Mouse (Mus musculus): ENCODE measurements at regions not wholly inside any gene's neighbourhood (a gene's known extent, or its start where the extent isn't known, plus 50 kb on each side); places are given as distances from the start of the nearest gene placed in this dataset.

DNA sequence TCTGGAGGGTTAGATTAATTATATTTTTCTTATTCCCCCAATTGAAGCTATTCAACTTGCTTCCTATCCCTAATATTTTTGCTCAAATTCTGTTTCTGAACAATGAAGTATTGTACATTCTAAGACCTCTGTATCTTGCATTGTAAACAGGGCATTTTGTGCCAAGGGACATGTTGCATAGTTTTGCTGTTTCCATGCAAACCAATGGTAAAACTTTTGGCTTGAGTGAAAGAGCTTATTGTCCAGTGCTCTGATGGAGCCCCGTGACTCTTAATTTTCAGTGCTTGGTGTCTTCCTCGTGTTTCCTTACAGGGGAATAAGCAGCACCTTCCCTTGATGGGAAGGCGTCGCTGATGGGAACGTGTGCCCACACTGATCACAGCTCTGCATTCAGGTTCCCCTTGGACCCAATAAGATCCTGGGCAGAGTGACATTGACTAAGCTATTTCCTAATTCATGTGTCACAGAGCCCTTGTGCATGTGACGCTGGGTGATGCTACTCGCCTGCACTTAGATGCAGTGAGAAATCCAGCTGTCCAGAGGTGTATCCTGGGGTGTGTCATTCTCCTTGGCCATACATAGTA, 220.8 kb upstream of the Dusp10 start:
- H3K36me3 ChIP-seq (ENCODE audit: control insufficient read depth, insufficient read depth, low read length): no peaks in the 10 kb centered on the region
- ATAC-seq (ENCODE audit: low FRiP score, low TSS enrichment): no peak
- DNase-seq (ENCODE audit: low spot score): no peak
- no peaks in the 10 kb centered on the region; the same call in 1 of the 2 replicates for H3K4me1 ChIP-seq (replicated peaks; ENCODE audit: control insufficient read depth, insufficient read depth)
- no peaks in the 10 kb centered on the region for H3K9me3 ChIP-seq (ENCODE audit: control insufficient read depth, low read length)
- no peak overlapping the region for H3K4me2 ChIP-seq (replicated peaks; ENCODE audit: low read depth)
- H3K9ac ChIP-seq (ENCODE audit: low read length): no peak overlapping the region
- WGBS: 90% methylated on average over 7 of the region's 7 CpGs
- H3K4me3 ChIP-seq (ENCODE audit: low read depth, low read length): no peak overlapping the region
- no peak for TF ChIP-seq EP300 (optimal IDR thresholded peaks at IDR 0.05)
- no peak for TF ChIP-seq CTCF (IDR thresholded peaks at IDR 0.05; ENCODE audit: low read depth)
- H3K27ac ChIP-seq (replicated peaks): no peak overlapping the region
- H3K27me3 ChIP-seq (ENCODE audit: control insufficient read depth, insufficient read depth, low read length): no peaks in the 10 kb centered on the region

DNA sequence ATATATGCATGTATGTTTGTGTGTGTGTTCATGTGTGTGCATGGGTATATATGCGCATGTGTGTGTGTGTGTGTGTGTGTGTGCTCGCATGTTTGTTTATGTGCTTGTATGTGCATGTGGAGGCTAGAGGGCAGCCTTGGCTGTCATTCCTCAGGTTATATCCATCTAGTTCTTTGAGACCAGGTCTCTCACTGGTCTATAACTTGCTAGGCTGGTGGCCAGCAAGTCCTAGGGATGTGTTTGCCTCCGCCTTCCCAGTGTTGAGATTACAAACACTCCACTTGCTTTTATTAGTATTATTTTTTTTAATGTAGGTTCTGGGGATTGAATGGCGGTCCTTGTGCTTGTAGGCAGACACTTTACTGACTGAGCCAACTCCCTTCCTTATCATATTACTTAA, 219.8 kb upstream of the Dusp10 start:
- Histone ChIP-seq H3K27me3 (ENCODE audit: control insufficient read depth, insufficient read depth, low read length) (no peaks in the 10 kb centered on the region), H3K4me3 (ENCODE audit: low read depth, low read length) (no peak overlapping the region), H3K4me2 (replicated peaks; ENCODE audit: low read depth) (no peak overlapping the region), H3K36me3 (ENCODE audit: control insufficient read depth, insufficient read depth, low read length) (no peaks in the 10 kb centered on the region), H3K4me1 (replicated peaks; ENCODE audit: control insufficient read depth, insufficient read depth) (no peaks in the 10 kb centered on the region; the same call in 1 of the 2 replicates), H3K27ac (replicated peaks) (no peak overlapping the region), H3K9me3 (ENCODE audit: control insufficient read depth, low read length) (no peaks in the 10 kb centered on the region), H3K9ac (ENCODE audit: low read length) (no peak overlapping the region)
- TF ChIP-seq CTCF (IDR thresholded peaks at IDR 0.05; ENCODE audit: low read depth) (no peak), EP300 (optimal IDR thresholded peaks at IDR 0.05) (no peak)
- DNase-seq (ENCODE audit: low spot score): no peak
- 77% methylated on average over 4 of the region's 4 CpGs for WGBS
- no peak for ATAC-seq (ENCODE audit: low FRiP score, low TSS enrichment)

DNA sequence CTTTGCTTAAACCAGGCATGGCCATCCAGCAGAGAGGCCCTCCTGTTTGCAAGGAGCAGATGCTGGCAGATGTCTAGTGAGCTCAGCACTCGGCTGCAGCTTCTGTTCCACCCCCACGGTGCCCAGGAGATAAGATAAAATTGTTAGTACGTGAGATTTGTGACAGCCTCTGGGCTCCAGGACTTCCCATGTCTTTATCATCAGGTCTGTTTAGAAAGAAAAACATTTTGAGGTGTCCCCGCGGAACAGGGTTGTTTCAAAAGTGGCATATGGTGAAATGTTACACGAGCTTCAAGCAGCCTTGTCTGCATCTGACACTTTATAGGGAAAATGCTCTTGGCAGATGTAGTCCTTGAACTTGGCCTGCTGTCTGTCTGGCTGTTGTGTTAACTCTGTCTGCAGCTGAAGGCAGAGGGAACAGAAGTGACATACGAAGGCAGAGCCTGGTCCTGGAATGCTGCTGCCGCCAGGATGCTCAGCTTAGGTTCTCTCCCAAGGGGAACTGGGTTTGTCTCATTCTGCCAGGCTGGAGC, 219.1 kb upstream of the Dusp10 start:
- ATAC-seq (ENCODE audit: low FRiP score, low TSS enrichment) (no peak), DNase-seq (ENCODE audit: low spot score) (no peak)
- 18% methylated on average over 8 of the region's 8 CpGs for WGBS
- Histone ChIP-seq H3K27me3 (ENCODE audit: control insufficient read depth, insufficient read depth, low read length) (no peaks in the 10 kb centered on the region), H3K27ac (replicated peaks) (no peak overlapping the region), H3K9ac (ENCODE audit: low read length) (no peak overlapping the region), H3K4me2 (replicated peaks; ENCODE audit: low read depth) (no peak overlapping the region), H3K9me3 (ENCODE audit: control insufficient read depth, low read length) (no peaks in the 10 kb centered on the region), H3K36me3 (ENCODE audit: control insufficient read depth, insufficient read depth, low read length) (no peaks in the 10 kb centered on the region), H3K4me3 (ENCODE audit: low read depth, low read length) (no peak overlapping the region), H3K4me1 (replicated peaks; ENCODE audit: control insufficient read depth, insufficient read depth) (no peaks in the 10 kb centered on the region; the same call in 1 of the 2 replicates)
- TF ChIP-seq CTCF (IDR thresholded peaks at IDR 0.05; ENCODE audit: low read depth) (no peak), EP300 (optimal IDR thresholded peaks at IDR 0.05) (no peak)

DNA sequence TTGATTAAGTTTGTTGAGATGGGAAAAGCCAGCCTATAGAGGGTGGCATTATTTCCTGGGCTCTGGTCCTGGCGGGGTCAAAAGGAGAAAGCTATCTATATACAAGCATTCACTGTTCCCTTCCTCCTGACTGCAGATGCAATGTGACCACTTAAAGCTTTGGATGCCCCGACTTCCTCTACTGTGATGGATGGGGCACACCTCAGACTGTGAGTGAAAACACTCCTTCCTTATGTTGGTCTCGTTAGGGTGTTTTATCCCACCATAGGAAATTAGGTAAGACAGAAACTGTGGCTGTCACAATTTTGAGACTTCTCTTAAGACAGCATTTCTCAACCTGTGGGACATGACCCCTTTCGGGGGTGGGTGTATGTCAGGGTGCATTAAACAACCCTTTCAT, 210.8 kb upstream of the Dusp10 start:
- Histone ChIP-seq H3K27ac (replicated peaks) (no peak overlapping the region), H3K4me1 (replicated peaks; ENCODE audit: control insufficient read depth, insufficient read depth) (no peaks in the 10 kb centered on the region), H3K9me3 (ENCODE audit: control insufficient read depth, low read length) (no peaks in the 10 kb centered on the region), H3K4me2 (replicated peaks; ENCODE audit: low read depth) (no peak overlapping the region), H3K4me3 (ENCODE audit: low read depth, low read length) (no peak overlapping the region), H3K9ac (ENCODE audit: low read length) (no peak overlapping the region), H3K36me3 (ENCODE audit: control insufficient read depth, insufficient read depth, low read length) (no peaks in the 10 kb centered on the region), H3K27me3 (ENCODE audit: control insufficient read depth, insufficient read depth, low read length) (no peaks in the 10 kb centered on the region)
- DNase-seq (ENCODE audit: low spot score) (no peak), ATAC-seq (ENCODE audit: low FRiP score, low TSS enrichment) (no peak)
- WGBS: 66% methylated on average over 4 of the region's 4 CpGs
- TF ChIP-seq CTCF (IDR thresholded peaks at IDR 0.05; ENCODE audit: low read depth): no peak
- TF ChIP-seq EP300 (optimal IDR thresholded peaks at IDR 0.05): no peak

DNA sequence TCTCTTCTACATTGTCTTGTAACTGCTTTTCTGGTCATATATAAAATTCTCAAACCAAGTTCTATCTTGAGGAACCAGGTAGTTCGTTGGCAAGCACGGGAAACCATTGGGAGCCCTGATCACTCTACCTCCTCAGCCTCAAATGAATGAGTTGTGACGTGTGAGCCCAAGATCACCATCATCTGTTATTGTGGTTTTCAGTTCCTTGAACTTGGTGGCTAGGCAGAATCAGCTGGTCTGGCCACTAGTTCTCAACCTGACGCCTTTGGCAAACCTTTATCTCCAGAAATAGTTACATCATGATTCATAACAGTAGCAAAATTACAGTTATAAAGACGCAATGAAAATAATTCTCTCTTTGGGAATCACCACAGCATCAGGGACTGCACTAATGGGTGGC, 209.7 kb upstream of the Dusp10 start:
- WGBS: 82% methylated on average over 5 of the region's 5 CpGs
- DNase-seq (ENCODE audit: low spot score): no peak
- no peak for TF ChIP-seq EP300 (optimal IDR thresholded peaks at IDR 0.05)
- TF ChIP-seq CTCF (IDR thresholded peaks at IDR 0.05; ENCODE audit: low read depth): no peak

DNA sequence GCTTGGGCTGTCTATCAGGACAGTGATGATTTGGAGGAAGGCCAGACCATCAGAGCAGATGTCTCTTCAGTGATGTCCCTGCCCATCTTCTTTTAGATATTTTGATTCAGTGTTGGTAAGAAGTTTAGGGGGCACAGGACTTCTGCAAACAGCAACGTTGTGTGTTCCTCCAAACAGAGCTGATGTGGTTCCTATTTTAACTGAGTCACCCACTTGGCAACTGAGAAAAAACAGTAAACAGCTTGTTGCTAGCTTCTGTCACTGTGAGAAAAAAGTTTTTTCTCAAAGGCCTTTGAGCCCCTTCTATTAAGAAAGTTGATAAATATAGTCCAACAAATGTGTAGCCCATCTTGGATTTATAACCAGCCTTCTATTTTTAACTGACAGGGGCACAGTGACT, 209.3 kb upstream of the Dusp10 start:
- H3K9me3 ChIP-seq (ENCODE audit: control insufficient read depth, low read length): no peaks in the 10 kb centered on the region
- H3K36me3 ChIP-seq (ENCODE audit: control insufficient read depth, insufficient read depth, low read length): no peaks in the 10 kb centered on the region
- DNase-seq (ENCODE audit: low spot score) (no peak), ATAC-seq (ENCODE audit: low FRiP score, low TSS enrichment) (no peak)
- no peaks in the 10 kb centered on the region for H3K4me1 ChIP-seq (replicated peaks; ENCODE audit: control insufficient read depth, insufficient read depth)
- no peak overlapping the region for H3K4me3 ChIP-seq (ENCODE audit: low read depth, low read length)
- H3K9ac ChIP-seq (ENCODE audit: low read length): no peak overlapping the region
- TF ChIP-seq EP300 (optimal IDR thresholded peaks at IDR 0.05) (no peak), CTCF (IDR thresholded peaks at IDR 0.05; ENCODE audit: low read depth) (no peak)
- no peak overlapping the region for H3K27ac ChIP-seq (replicated peaks)
- WGBS: 41% methylated on average over 1 of the region's 1 CpGs
- no peak overlapping the region for H3K4me2 ChIP-seq (replicated peaks; ENCODE audit: low read depth)
- no peaks in the 10 kb centered on the region for H3K27me3 ChIP-seq (ENCODE audit: control insufficient read depth, insufficient read depth, low read length)

More for the DNA sequence above, 209.7 kb upstream of the Dusp10 start:
- no peak overlapping the region for H3K9ac ChIP-seq (ENCODE audit: low read length)
- ATAC-seq (ENCODE audit: low FRiP score, low TSS enrichment): no peak
- no peaks in the 10 kb centered on the region for H3K4me1 ChIP-seq (replicated peaks; ENCODE audit: control insufficient read depth, insufficient read depth)
- H3K4me2 ChIP-seq (replicated peaks; ENCODE audit: low read depth): no peak overlapping the region
- H3K36me3 ChIP-seq (ENCODE audit: control insufficient read depth, insufficient read depth, low read length): no peaks in the 10 kb centered on the region
- H3K4me3 ChIP-seq (ENCODE audit: low read depth, low read length): no peak overlapping the region
- H3K27me3 ChIP-seq (ENCODE audit: control insufficient read depth, insufficient read depth, low read length): no peaks in the 10 kb centered on the region
- no peaks in the 10 kb centered on the region for H3K9me3 ChIP-seq (ENCODE audit: control insufficient read depth, low read length)
- H3K27ac ChIP-seq (replicated peaks): no peak overlapping the region
